Mouse (Mus musculus) E14TG2a.4 (cell line): Measurements from ENCODE around the gene Sema6d.

Experiments used
- H3K27me3 ChIP-seq: 2 replicates; pipeline ENCODE4 v1.6.1; 2014; ENCODE audit warnings: low read length, control low read depth; ENCODE audit not compliant: insufficient read depth
- H3K36me3 ChIP-seq: 2 replicates; pipeline ENCODE4 v1.6.1; 2014; ENCODE audit warnings: low read length, control low read depth; ENCODE audit not compliant: insufficient read depth
- H3K4me1 ChIP-seq: replicated peaks from 2 replicates; pipeline ENCODE4 v1.6.1; 2014; ENCODE audit warnings: low read depth, low read length, control low read depth
- H3K4me3 ChIP-seq: replicated peaks from 2 replicates; pipeline ENCODE4 v1.5.1; 2014; ENCODE audit warnings: mild to moderate bottlenecking, low read length
- H3K9me3 ChIP-seq: 2 replicates; pipeline ENCODE4 v1.6.1; 2014; ENCODE audit warnings: low read length, control low read depth
- CTCF ChIP-seq: conservative IDR thresholded peaks from 2 replicates; pipeline ENCODE4 v1.5.1; 2014; ENCODE audit warnings: low read length
- NANOG ChIP-seq: IDR thresholded peaks from 2 replicates; pipeline ENCODE4 v1.6.1; 2014; ENCODE audit warnings: borderline replicate concordance, low read length, mixed read lengths
- POU5F1 ChIP-seq: IDR thresholded peaks from 2 replicates; pipeline ENCODE4 v1.6.1; 2014; ENCODE audit warnings: low read length, borderline replicate concordance

The Sema6d gene

DNA sequence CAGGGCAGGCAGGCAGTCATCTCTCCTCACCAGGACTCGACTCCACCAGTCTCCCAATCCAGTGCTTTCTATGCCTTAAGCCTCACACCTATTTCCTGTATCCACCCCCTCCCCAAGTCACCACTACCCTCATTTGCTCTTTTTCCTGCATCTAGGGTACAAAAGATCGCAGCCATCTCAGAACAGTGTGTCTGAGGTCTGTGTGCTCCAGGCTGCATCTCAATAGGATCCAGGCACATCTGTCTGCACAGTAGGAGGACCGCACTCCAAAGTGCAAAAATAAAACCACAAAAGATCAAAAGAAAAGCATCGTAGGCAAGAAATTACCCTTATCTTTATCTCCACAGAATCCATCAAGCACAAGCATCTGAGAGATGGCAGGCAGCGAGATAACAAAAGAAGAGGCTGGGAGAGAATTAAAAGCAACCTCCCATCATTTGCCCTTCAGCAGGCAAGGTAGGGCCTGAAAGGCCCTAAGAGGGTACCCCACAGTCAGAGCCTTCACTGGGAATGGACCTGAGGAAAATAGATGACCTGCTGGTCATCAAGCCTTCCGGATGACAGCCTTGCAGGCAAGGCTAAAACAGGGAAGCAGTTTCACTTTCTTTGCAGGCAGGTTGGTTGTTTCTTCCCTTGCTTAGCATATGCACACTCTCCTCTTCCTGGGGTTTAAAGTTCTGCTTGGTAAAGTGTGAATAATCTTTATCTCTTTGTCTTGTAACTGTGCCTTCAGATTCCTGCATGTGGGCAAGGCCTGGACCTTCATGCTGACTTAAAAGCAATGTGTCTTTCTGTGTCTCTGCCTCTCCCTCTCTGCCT, 145.7 kb downstream of the Sema6d start:
- no peaks in the 10 kb centered on the region for H3K36me3 ChIP-seq
- H3K27me3 ChIP-seq: no peaks in the 10 kb centered on the region
- no peak overlapping the region for H3K4me3 ChIP-seq
- H3K4me1 ChIP-seq: peaks cover 12% of the 10 kb centered on the region
- TF ChIP-seq CTCF: no peak
- no peak for TF ChIP-seq NANOG
- TF ChIP-seq POU5F1: no peak
- no peaks in the 10 kb centered on the region; the same call in 1 of the 2 replicates for H3K9me3 ChIP-seq

GRCm38 (mm10) chr2:124236831-124237230, 147.1 kb downstream of the Sema6d start:
- Histone ChIP-seq H3K4me3 (no peak overlapping the region), H3K36me3 (no peaks in the 10 kb centered on the region)
- TF ChIP-seq POU5F1 (no peak), CTCF (no peak), NANOG (no peak)

DNA sequence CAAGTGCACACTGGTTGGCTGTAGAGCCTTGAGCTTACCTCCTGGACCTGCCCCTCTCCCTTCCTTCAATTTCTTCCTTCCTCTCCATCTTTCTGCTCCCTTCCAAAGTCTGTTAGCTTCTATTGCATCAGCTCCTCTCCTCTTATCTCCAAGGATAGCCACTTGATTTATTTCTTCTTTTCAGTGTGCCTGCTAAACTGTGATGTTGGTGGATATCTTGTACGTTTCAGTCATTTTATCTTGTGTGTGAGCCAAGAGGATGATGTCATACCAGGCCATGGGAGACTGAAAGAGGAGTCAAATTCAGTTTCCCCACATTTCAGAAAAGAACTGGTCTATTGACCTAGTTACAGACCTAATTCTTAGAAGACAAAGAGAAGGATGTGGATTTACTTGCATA, 153.8 kb downstream of the Sema6d start:
- TF ChIP-seq POU5F1: no peak
- Histone ChIP-seq H3K4me1 (no peaks in the 10 kb centered on the region), H3K9me3 (no peaks in the 10 kb centered on the region), H3K27me3 (no peaks in the 10 kb centered on the region), H3K4me3 (no peak overlapping the region), H3K36me3 (no peaks in the 10 kb centered on the region)

More at GRCm38 (mm10) chr2:124236831-124237230, 147.1 kb downstream of the Sema6d start:
- peaks cover 12% of the 10 kb centered on the region for H3K4me1 ChIP-seq
- no peaks in the 10 kb centered on the region for H3K27me3 ChIP-seq
- H3K9me3 ChIP-seq: no peaks in the 10 kb centered on the region

DNA sequence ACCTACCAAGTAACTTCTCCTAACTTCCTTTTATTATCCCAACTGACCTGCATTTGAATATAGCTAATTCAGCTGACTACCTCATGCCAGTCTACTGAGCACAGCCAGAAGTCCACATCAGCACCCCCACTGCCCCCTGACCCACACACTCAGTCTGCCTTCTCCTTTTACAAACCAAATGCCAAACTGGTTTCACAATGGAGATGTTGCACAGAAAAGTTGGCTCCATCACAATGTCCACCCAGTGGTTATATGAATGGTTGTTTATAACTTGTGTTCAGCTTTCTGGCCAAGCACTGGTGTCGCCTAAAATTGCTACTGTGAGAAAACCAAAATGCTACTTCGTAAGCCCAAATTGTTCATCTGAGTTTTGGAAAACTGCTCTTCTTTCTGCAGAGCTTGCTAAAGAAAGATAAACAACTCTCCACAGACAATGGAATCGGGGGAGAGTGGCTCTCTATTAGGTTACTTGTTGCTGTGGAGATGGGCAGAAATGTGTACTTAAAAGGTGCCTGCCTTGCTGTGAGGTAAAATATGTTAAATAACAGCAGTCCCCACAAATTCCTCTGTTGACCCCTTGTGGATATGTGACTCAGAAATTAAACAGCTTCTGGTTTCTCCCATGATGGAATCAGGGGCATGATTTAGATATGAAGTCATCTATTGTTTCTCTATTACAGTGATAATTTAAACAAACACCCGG, 154.9 kb downstream of the Sema6d start:
- TF ChIP-seq CTCF: no peak
- no peak for TF ChIP-seq NANOG
- no peak for TF ChIP-seq POU5F1
- Histone ChIP-seq H3K4me1 (no peaks in the 10 kb centered on the region), H3K36me3 (no peaks in the 10 kb centered on the region), H3K27me3 (no peaks in the 10 kb centered on the region), H3K4me3 (no peak overlapping the region), H3K9me3 (no peaks in the 10 kb centered on the region)

DNA sequence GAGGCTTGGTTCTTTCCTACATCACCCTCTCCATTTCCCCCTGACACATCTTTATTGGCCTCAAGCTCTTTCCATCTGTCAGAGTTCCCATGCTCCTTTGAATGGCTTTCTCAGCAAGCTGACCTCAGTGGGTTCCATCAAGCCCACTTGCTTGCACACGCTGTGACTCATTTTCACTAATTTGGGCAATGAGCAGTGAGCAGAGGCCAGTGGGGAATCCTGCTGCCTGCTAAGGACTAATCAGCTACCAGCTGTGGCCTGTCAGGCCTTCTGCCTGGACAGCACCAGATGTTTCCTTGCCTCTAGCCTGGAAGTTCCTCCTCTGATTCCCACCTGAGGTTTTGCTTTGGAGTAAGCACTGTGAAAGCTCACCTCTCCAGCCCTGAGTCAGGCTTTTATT, 168.3 kb downstream of the Sema6d start:
- H3K36me3 ChIP-seq: no peaks in the 10 kb centered on the region
- no peak overlapping the region for H3K4me3 ChIP-seq
- peaks cover 4% of the 10 kb centered on the region; the same call in 1 of the 2 replicates for H3K9me3 ChIP-seq
- TF ChIP-seq POU5F1: no peak
- H3K27me3 ChIP-seq: no peaks in the 10 kb centered on the region
- H3K4me1 ChIP-seq: no peaks in the 10 kb centered on the region

DNA sequence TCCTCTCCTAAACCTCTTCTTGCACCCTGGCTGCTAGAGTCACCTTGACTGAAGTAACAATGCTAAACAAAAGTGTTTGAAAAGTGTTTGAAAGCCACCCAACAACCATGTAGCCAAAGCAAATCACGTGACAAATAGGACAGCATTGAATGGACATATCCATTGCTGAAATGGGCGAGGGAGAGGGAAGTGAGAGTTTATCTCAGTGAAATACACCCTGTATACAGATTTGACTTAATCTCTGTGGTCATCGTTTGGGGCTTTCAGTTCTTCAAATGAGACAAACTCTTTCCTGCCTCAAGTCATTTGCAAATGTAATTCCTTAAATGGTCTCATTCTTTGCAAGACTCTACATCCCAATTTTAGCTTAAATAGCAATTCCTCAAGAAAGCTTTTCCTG, 174.5 kb downstream of the Sema6d start:
- H3K36me3 ChIP-seq: no peaks in the 10 kb centered on the region
- TF ChIP-seq POU5F1 (no peak), NANOG (no peak), CTCF (no peak)
- no peak overlapping the region for H3K4me3 ChIP-seq
- no peaks in the 10 kb centered on the region for H3K4me1 ChIP-seq
- no peaks in the 10 kb centered on the region for H3K27me3 ChIP-seq
- H3K9me3 ChIP-seq: no peaks in the 10 kb centered on the region

DNA sequence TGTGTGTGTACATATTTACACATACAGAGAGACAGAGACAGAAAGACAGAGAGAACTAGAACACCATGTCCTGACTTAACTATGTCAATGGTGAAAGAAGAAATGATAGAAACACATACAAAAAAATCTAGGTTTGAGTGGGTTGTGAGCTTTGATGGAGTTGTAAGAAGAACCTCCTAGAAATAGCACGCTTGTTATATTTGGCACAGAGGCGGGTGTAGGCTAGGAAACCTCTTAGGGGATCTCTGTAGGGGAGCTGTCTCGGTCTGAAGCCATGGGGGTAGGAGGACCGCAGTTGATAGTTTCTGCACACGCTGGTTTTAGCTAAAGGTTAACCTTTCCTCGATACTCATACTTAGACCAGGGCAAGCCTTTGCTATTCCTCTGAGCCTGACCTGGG, 181.4 kb downstream of the Sema6d start:
- H3K4me1 ChIP-seq: no peaks in the 10 kb centered on the region
- TF ChIP-seq POU5F1 (no peak), NANOG (no peak), CTCF (no peak)
- H3K4me3 ChIP-seq: no peak overlapping the region
- H3K36me3 ChIP-seq: no peaks in the 10 kb centered on the region
- H3K27me3 ChIP-seq: no peaks in the 10 kb centered on the region
- no peaks in the 10 kb centered on the region for H3K9me3 ChIP-seq

- Histone ChIP-seq H3K9me3 (no peaks in the 10 kb centered on the region), H3K36me3 (no peaks in the 10 kb centered on the region), H3K4me3 (no peak overlapping the region), H3K4me1 (no peaks in the 10 kb centered on the region), H3K27me3 (no peaks in the 10 kb centered on the region)
- TF ChIP-seq POU5F1 (no peak), CTCF (no peak), NANOG (no peak)
These were observed 187.7 kb downstream of the Sema6d start for GRCm38 (mm10) chr2:124277492-124277891.

GRCm38 (mm10) chr2:124285109-124285508, 195.3 kb downstream of the Sema6d start:
- Histone ChIP-seq H3K4me1 (no peaks in the 10 kb centered on the region), H3K27me3 (no peaks in the 10 kb centered on the region), H3K36me3 (no peaks in the 10 kb centered on the region), H3K4me3 (no peak overlapping the region), H3K9me3 (no peaks in the 10 kb centered on the region)
- no peak for TF ChIP-seq CTCF
- TF ChIP-seq NANOG: no peak
- TF ChIP-seq POU5F1: no peak
